Mouse (Mus musculus) Muller cell, postnatal 12 days (primary cell): ENCODE measurements around the gene Sytl2.
A peak's percentile ranks its signal among the peaks of the same experiment; 100 is the strongest.

ENCODE experiments used
- DNase-seq: peaks from one replicate; pipeline ENCODE4 v3.0.0-alpha.2; 2015; ENCODE audit errors: inconsistent ontology term

The Sytl2 gene

DNA sequence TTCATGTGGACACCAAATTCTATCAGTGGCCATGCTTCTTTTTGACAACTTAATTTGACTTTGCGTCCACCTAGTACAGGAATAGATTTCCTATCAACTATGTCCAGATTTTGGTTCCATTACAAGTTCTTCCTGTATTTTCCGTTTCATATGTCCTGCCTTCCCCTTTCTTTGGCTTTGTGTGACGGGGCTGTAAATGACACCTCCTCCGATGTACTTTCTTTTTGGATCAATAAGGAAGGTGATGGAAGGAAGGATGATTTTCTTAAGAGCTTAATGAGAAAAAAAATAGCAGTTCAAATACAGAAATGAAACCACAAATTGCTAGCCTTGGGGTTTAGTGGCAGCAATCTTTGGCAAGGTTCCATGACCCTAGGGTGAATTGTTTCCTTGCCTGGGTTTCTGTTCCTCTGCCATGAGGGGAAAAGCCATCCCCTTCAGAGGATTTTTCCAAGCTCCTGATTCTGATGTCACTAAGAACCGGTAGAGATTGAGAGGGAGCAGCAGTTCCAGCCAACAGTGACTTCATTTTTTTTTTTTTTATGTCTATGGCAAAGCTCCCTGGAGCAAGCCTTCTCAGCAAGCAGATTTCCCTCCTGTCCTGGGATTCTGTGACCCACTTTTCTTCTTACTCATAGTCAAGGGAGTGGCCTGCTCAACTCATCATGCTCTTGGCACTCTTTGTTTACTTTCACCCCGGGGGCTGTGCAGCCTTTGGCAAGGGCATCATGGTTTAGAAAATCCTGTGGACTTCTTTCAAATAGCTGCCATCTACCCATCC lies 68.2 kb downstream of the Sytl2 start:
- peak; percentile 95 for DNase-seq

DNA sequence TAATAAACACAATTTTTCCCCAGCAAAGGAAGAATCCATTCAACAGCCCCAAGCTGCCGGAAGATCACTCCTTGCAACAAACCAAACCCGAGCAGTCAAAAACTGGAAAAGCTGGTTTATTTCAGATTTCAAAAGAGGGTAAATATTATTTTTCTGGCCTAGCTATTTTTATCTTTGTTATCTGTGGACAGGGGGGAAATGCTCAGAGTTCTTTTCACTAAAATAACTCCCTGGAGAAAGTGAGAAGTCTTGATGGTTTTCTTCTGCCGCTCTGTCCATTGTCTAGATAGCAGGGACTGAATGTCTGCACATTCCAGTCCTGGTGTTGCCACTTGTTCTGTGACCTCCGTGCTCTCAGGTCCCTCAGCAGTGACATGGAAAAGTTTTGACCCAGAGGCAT lies 70.8 kb downstream of the Sytl2 start:
- DNase-seq, result no peak

DNA sequence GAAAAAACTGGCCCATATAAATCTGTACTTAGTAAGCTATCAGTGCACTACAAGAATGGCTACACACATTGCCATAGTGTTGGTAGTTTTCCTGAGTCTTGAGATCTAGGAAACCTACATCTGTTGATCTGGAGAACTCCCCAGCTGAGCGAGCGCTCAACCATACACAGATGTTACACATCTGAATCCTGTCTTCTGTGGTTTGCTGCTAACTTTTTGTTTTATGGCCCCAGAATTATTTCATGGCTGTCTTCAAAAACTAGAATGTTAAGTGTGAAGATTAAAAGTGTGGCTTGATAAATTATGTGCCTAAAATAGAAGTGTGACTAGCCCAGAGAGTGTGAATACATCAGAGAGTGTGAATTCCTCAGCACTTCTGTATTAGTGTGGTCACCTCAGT lies 82.4 kb downstream of the Sytl2 start:
- no peak for DNase-seq

DNA sequence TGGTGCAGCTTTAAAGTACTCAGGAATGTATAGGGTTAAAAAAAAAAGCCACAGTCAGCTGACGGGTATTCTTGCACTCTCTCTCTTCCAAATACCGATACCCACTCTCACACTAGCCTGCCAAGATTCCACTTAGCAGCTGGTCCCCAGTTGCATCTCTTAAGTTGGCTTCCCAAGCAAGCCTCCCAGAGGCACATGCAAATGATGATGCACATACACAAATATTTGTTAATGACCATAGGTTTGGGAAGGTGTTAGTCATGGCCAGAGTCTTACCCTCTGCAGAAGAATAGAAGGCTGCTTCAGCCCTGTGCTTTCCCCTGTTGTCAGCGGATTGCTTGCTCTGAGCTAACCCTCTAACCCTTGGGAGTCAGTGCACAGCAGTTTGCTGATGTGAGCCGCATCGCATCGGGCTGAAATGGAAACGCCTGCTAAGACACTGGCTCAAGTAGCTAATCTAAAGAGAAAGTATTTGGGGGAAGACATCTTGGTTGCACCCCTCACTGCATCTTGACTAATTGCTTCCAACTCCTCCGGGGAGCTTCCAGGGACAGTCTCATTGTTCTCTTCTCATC lies 84.9 kb downstream of the Sytl2 start:
- peak; percentile 91 for DNase-seq

DNA sequence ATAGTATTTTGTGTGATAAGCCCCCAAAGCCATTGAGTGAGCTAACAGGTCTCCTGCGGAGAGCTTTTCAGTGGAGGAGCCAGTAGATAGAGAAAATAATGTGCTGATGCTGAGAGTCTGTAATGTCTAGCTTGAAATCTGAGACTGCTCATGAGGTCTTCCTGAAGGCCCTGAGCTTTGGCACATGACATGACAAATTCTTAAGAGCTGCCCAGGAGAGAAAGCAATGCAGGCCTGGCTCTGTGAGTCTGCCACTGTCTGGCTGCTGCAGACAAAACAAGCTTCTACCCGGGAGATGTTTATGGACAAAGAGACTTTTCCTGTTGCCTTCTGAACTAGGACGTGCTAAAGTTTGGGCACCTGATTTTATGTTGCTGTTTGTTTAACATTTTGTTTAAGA lies 87.7 kb downstream of the Sytl2 start:
- peak; percentile 52 for DNase-seq

DNA sequence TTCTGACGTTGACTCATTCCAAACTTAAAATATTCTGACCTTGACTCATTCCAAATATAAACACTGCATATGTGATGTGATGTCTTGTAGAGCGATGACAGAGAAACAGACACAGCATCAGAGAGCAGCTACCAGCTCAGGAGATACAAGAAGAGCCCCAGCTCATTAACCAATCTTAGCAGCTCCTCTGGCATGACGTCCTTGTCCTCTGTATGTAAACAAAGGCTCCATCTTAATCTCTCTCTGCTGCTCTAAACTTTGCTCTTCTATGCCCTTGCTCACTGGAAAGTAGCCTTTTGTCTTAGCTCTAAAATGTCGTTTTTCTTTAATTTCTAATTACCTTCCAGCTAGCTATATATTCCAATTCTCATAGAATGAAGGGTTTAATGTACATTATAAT lies 93.0 kb downstream of the Sytl2 start:
- no peak for DNase-seq

DNA sequence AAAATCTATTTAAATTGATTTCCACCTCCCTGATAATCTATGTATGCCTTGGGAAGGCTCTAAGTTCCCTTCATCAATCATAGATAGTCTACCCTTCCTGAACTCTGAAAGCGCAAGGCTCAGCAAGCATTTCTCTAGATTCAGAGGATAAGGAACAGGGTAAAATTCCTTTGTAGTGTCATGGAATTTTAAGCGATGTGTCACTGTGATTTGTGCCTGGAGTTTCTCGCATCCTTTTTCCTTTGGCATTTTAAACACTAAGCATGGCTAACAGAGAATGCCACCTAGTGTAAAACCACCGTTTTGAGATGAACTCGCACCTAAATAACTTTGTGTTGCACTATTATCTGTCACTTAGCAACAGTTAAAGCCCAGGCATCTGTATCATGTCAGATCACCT lies 93.9 kb downstream of the Sytl2 start:
- peak; percentile 75 for DNase-seq

DNA sequence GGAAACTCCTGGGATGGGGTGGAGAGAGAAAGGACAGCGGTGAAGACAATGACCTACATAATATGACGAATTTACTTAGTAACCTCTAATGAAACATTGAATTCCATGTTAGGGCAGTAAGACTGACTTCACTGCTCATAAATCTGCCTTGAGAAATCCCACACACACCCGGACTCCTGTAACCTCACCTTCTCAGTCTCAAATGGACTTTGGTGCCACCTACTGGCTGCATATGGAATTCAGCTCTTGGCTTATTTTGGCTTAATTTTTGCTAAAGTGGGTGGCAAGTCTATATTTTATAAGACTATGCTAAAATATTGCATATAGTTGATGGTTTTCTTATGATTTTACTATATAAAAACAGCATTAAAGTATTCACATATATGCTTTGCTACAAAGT lies 107.9 kb downstream of the Sytl2 start:
- no peak for DNase-seq

DNA sequence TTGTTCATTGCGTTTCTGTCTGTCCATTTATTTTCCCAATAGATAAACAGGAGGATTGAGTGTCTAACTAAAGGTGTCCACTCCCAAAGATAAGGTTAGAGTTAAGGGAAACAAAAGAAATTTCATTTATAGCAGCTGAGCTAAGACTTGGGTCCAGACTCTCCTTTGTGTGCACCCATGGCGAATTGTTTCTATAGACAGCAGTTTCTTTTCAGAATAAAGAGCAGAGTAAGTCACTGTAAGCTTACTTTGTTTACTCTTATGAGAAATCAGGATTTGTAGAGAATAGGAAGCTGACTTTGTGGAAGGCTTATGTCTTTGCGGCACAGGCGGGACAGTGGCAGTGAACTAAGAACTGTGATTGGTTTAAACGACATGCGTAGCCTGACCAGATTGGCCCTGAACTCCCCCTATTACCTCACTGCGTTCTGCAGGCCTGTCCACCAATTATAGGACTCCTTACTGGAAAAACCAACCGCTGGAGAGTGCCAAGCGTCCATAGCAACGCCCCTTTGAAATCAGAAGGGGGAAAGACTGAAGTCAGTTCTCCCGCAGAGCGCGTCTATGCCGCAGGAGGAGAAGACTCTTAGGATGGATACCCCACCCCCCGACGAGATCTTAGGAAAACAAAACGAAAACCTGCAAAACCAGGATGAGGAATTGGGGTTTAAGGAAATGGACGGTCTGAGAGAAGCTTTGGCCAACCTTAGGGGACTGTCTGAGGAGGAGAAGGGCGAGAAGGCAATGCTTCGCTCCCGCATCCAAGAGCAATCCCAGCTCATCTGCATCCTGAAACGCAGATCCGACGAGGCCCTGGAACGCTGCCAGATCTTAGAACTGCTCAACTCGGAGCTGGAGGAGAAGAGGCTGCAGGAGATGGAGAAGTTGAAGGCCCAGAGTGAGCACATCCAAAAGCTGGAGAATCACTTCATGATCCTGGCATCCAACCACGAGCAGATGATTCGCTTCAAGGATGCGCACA lies 124.3 kb downstream of the Sytl2 start, which contains the start of gene Ccdc89:
Gene Ccdc89, plus strand, starts transcription at position 558 of the 982 bp plus-strand sequence.
- peak; percentile 86 for DNase-seq

DNA sequence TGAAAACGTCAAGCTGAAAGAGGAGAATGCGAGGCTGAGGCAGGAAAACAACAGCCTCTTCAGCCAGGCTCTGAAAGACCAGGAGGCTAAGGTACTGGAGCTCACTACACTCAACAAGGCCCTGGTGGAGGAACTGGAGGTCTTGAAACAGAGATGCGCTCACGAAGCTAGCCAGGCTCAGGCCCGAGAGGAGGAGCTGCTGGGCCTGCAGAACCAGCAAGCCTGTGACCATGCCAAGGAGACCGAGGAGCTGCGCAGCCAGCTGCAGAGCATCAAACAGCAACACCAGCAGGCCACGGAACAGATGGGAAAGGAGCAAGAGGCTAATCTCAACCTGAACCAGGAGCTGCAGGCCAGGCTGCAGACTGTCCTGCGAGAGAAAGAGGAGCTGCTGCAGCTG lies 125.0 kb downstream of the Sytl2 start:
- no peak for DNase-seq

DNA sequence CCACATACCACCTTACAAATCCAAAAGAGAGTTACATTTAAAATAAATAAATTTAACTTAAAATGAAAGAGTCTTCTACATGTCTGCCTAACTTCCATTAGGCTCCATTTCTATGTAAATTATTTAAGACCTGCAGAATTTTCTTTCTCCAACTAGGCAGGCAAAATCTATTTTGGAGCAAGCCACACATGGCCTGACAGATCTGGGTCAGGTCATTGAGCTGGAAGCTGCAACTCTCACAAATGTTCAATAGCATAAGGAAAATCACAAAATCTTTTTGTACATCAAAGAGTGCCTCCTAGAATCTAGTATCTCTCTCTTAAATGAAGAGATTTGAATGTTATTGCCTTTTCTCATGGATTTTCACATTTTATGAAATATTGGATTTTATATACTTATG lies 130.2 kb downstream of the Sytl2 start:
- no peak for DNase-seq

DNA sequence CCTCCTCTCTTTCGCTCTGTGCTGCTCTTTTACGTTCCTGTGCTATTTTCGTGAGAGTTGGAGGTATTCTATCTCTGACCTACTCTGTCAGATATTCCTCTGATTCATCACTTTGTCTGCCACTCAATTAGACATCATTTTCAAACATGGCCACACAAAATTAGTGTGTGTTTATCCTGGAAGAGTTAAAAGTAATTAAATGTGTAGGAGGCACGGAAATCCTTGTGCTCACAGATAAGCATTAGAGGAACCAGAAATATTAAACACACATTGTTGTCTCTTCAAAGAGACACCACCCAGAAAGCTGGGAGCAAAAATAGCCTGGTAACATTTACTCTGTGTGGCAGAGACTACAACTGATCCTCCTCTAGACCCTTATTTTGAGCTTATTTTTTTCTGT lies 138.0 kb downstream of the Sytl2 start:
- no peak for DNase-seq

DNA sequence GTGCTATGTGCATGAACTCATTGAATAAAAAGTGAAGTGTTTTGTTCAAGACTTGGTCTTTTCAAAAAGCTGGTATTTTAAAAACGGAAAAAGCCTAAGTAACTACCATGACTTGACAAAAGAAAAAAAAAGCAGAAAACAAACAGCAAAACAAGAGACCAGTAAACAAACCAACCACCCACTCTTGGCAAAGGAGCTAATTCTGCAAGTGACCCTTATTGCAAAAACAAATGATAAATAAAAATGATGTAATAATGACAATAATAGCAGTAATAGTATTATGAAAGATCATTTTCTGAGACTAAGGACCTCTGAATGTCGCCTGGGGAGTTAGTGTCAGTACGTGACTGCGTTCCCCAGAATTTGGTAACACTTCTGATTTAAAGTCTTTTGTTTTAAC lies 140.0 kb downstream of the Sytl2 start:
- DNase-seq, result peak; percentile 53

DNA sequence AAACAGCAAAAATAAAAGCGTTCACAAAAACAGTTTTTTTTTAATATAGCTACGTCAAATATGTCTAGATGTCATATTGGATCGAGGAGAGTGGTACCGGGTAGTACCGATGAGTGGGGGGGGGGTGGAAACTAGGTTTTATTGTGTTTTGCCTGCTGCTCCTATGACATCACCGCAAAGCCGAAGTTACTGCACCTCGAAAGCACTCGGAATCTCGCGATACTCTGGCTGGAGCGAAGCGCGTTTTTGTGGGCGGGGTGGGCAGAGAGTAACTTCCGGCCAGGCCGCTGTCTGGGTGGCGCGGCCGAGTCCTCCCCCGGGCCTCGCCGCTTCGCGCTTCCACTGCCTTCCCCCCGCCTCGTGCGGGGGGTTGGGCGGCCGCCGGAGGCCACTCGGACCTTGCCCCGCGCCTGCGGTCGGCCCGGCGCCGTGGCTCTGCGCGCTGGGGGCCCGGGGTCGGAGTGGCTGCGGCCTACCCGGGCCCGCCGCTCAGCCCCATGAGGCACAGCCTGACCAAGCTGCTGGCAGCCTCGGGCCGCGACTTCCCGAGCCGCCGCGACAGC lies 140.5 kb downstream of the Sytl2 start, which contains the start of gene Crebzf:
Gene Crebzf, plus strand, starts transcription at position 212 of the 563 bp plus-strand sequence.
- DNase-seq, result peak; percentile 98

DNA sequence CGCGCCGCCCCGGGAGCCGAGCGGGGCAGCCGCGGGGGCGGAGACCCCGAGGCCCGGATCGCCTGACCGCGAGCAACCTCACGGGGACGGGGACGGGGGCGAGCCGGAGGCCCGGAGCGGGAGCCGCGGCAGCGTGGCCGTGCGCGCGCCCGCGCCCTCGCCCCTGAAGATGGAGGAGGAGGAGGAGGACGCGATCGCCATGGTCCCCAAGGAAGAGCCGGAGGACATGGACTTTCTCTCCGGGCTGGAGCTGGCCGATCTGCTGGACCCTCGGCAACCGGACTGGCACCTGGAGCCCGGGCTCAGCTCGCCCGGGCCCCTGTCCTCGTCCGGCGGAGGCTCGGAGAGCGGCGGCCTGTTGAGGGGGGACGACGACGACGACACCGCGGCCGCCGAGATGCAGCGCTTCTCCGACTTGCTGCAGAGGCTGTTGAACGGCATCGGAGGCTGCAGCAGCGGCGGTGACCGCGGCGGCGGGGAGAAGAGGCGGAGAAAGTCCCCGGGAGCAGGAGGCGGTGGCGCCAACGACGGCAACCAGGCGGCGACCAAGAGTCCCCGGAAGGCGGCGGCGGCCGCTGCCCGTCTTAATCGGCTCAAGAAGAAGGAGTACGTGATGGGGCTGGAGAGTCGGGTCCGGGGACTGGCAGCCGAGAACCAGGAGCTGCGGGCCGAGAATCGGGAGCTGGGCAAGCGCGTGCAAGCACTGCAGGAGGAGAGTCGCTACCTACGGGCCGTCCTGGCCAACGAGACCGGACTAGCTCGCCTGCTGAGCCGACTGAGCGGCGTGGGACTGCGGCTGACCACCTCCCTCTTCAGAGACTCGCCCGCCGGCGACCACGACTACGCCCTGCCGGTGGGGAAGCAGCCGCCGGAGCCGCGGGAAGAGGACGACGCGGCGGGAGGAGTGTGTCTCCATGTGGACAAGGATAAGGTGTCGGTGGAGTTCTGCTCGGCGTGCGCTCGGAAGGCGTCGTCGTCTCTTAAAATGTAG lies 141.3 kb downstream of the Sytl2 start:
- peak; percentile 70 for DNase-seq

DNA sequence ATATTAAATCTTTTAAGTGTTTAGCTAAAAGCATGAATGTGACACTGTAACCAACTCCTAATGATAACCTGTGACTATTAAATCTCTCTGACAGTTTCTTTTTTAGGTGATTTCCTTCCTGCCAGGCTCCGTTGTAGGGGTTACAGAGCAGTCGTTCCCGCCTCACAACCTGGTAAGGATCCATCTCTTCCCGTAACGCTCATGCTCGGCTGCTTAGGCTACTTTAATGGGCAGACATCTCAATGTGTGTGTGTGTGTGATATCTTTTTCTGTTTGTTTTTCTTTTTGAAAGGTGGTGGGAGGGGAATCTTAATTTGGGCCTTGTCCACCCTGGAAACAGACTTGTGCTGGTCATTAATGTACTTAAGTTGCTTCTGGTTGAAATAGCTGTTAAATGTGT lies 142.2 kb downstream of the Sytl2 start:
- peak; percentile 47 for DNase-seq

DNA sequence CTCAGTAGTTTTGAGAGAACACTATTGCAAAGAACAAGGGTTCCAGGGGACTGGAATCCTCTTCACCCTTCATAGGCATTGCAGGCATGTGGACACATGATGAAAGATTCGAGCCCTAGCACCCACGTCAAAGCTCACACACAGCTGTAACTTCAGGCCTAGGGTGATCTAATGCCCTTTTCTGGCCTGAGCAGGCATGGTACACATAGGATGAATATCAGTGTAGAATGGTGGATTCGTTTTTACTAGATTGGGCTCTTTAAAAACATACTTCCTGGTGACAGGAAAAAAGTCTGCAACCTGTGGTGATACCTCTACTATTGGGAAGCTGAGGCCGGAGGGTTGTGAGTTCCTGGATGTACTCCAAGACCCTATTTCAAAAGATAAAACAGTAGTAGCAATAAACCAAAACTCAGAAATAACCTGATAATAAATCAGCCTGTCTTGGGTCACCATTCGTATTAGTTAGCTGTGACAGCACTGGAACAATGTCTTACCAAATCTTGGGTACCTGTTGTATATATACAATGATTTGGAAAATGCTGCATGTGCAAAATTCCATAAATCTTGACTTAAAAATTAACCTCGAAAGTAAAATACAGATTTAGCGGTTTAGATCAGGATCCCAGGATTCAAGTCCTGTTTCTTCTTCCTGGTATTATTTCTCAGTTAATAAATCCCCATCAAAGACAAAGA lies 154.2 kb downstream of the Sytl2 start:
- peak; percentile 32 for DNase-seq

DNA sequence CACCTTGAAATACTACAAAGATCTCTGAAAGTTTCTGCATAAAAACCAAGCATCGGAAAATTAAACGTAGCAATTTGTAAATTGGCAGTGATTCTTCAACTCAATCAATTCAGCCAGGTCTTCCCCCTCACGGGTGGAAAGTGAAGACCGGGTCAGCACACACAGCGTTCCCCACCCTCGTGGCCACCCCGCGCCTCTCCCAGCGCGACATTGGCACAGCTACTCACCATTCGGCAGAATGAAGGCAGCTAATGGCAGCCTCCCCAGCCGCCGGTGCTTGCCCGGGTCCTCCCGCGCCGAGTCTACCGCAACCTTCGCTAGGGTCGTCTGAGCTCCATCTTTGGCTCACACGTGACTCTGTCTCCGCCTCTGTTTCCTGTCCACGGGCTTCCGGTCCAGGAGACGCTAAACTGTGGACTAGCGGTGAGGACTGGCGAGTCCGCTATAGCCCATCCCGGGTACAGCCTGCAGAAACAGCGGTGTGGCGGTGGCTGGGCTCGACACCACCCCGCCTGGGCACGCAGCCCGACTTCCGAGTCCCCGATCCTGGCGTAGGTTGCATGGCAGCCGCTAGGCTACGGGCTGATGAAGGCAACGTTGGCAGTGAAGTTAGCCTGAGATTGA lies 154.9 kb downstream of the Sytl2 start, which contains the start of gene Tmem126a:
Gene Tmem126a, minus strand, starts transcription at position 385 of the 624 bp plus-strand sequence.
- peak; percentile 92 for DNase-seq

DNA sequence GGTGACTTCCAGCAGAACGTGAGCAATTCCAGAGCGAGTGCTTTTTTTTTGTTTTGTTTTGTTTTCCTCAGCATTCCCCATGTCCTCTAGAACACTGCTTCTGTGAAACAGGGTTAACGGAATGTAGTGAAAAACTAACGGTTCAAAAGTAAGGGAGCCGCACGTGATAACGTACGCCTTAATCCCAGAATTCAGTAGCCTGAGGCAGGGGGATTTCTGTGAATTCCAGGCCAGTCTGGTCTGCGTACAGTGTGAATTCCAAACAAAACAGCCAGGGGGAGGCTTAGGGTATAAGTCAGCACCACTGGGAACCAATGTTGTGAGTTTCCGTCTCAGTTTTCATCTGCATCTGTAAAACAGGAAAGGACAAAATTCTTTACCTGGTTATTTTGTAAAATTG lies 155.5 kb downstream of the Sytl2 start:
- no peak for DNase-seq
